Mouse (Mus musculus) adrenal gland, adult (tissue): Measurements from ENCODE around the gene Enox1.
"Not testable (repeated sequence)": the region's sequence is repeated elsewhere in the genome, so short reads cannot be mapped to it uniquely, and the experiment has no call there.

Experiments
- DNase-seq, 2 experiments: peaks; one replicate each; pipeline ENCODE4 v3.0.0; 2022 to 2023; ENCODE audit warnings: low spot score in 1 of 2; ENCODE audit not compliant: inconsistent age in 2 of 2

Gene Enox1

GRCm38 (mm10) chr14:77506341-77506740 is 349.8 kb downstream of the Enox1 start:
- no peak for DNase-seq

GRCm38 (mm10) chr14:77508036-77508435 is 351.5 kb downstream of the Enox1 start:
- no peak for DNase-seq

GRCm38 (mm10) chr14:77509042-77509441 is 352.5 kb downstream of the Enox1 start:
- no peak for DNase-seq

GRCm38 (mm10) chr14:77509924-77510323 is 353.4 kb downstream of the Enox1 start:
- DNase-seq, result no peak

- DNase-seq, result no peak
These were observed 354.7 kb downstream of the Enox1 start for GRCm38 (mm10) chr14:77511137-77511870.

GRCm38 (mm10) chr14:77518017-77518416 is 361.5 kb downstream of the Enox1 start:
- DNase-seq, result no peak

- no peak for DNase-seq
These were observed 362.6 kb downstream of the Enox1 start for GRCm38 (mm10) chr14:77518941-77519695.

- no peak for DNase-seq
These were observed 363.1 kb downstream of the Enox1 start for GRCm38 (mm10) chr14:77519701-77520100.

GRCm38 (mm10) chr14:77524303-77524702 is 367.7 kb downstream of the Enox1 start:
- DNase-seq, result no peak

- no peak for DNase-seq
These were observed 369.7 kb downstream of the Enox1 start for GRCm38 (mm10) chr14:77526262-77526661.

GRCm38 (mm10) chr14:77529201-77529600 is 372.6 kb downstream of the Enox1 start:
- no peak for DNase-seq

GRCm38 (mm10) chr14:77529621-77530020 is 373.1 kb downstream of the Enox1 start:
- DNase-seq, result no peak

- no peak for DNase-seq
These were observed 377.1 kb downstream of the Enox1 start for GRCm38 (mm10) chr14:77533638-77534037.

- DNase-seq, result no peak
These were observed 377.6 kb downstream of the Enox1 start for GRCm38 (mm10) chr14:77534120-77534519.

GRCm38 (mm10) chr14:77536592-77536991 is 380.0 kb downstream of the Enox1 start:
- DNase-seq, result no peak

GRCm38 (mm10) chr14:77539563-77539962 is 383.0 kb downstream of the Enox1 start:
- DNase-seq, result not testable (repeated sequence)

- no peak for DNase-seq
These were observed 385.4 kb downstream of the Enox1 start for GRCm38 (mm10) chr14:77541925-77542324.

- DNase-seq, result no peak
These were observed 390.1 kb downstream of the Enox1 start for GRCm38 (mm10) chr14:77546531-77547274.

- DNase-seq, result no peak
These were observed 390.8 kb downstream of the Enox1 start for GRCm38 (mm10) chr14:77547351-77547750.

GRCm38 (mm10) chr14:77548963-77549362 is 392.4 kb downstream of the Enox1 start:
- DNase-seq, result no peak

- no peak for DNase-seq
These were observed 401.0 kb downstream of the Enox1 start for GRCm38 (mm10) chr14:77557446-77558070.
